Mouse (Mus musculus): ENCODE measurements around the gene Elof1. TPM values are rescaled to one million over a fixed set of nuclear protein-coding genes. Genes with fewer than 3 reads are reported as not detected.

Gene Elof1
- total RNA-seq, 2 experiments from 2014 or later: 74.2 to 78.4 TPM

Small RNA genes within 50 kb of the gene (microRNA-seq; reads per million reads assigned to microRNA genes)
- gene Mir7084: not detected

Other genes with a start within 250 kb of the Elof1 start
- 10 to 100 TPM; 55.5 to 60.2 TPM for gene Rab3d, start 199.0 kb downstream of the Elof1 start, total RNA-seq (2021)
- 10 to 100 TPM; 13.3 to 14.2 TPM for gene Ccdc159, start 189.7 kb downstream of the Elof1 start, total RNA-seq (2021)
- gene Tmem205, start 189.6 kb downstream of the Elof1 start, total RNA-seq (2021): 100 to 1,000 TPM; 242 to 269 TPM
- 10 to 100 TPM; 39.4 to 41.6 TPM for gene Plppr2, start 180.1 kb downstream of the Elof1 start, total RNA-seq (2021)
- 10 to 100 TPM; 15.9 to 16.1 TPM for gene Swsap1, start 161.4 kb downstream of the Elof1 start, total RNA-seq (2021)
- 10 to 100 TPM in 1 of 2 experiments, 1 to 10 TPM in 1; 7.7 to 10.2 TPM for gene Epor, start 153.7 kb downstream of the Elof1 start, total RNA-seq (2021)
- gene Rgl3, start 127.7 kb downstream of the Elof1 start, total RNA-seq (2021): 10 to 100 TPM; 26.1 to 36.2 TPM
- 1 to 10 TPM; 1.4 to 2.0 TPM for gene Ccdc151, start 114.5 kb downstream of the Elof1 start, total RNA-seq (2021)
- gene Prkcsh, start 114.4 kb downstream of the Elof1 start, total RNA-seq (2021): 100 to 1,000 TPM; 148 to 155 TPM
- gene Elavl3, start 65.1 kb downstream of the Elof1 start, total RNA-seq (2021): 1 to 10 TPM; 7.0 to 9.5 TPM
- gene Gm49318, start 45.9 kb downstream of the Elof1 start, total RNA-seq (2021): not detected
- 10 to 100 TPM; 14.5 to 16.5 TPM for gene Zfp653, start 45.8 kb downstream of the Elof1 start, total RNA-seq (2021)
- gene Ecsit, start 31.7 kb downstream of the Elof1 start, total RNA-seq (2021): 10 to 100 TPM; 37.4 to 39.2 TPM
- 1 to 10 TPM in 1 of 2 experiments, under 1 TPM in 1; 0.81 to 1.6 TPM for gene Cnn1, start 18.0 kb downstream of the Elof1 start, total RNA-seq (2021)
- gene Acp5, start 18.5 kb upstream of the Elof1 start, total RNA-seq (2021): 10 to 100 TPM; 12.9 to 13.0 TPM
- gene Pigyl, start 39.7 kb upstream of the Elof1 start, total RNA-seq (2021): 10 to 100 TPM; 55.8 to 62.3 TPM
- gene Zfp872, start 70.9 kb upstream of the Elof1 start, total RNA-seq (2021): 1 to 10 TPM in 1 of 2 experiments, under 1 TPM in 1; 0.90 to 1.5 TPM
- 10 to 100 TPM; 36.9 to 39.5 TPM for gene Zfp809, start 108.5 kb upstream of the Elof1 start, total RNA-seq (2021)
- 1 to 10 TPM; 2.2 to 3.2 TPM for gene Zfp599, start 142.7 kb upstream of the Elof1 start, total RNA-seq (2021)
- gene Zfp810, start 190.5 kb upstream of the Elof1 start, total RNA-seq (2021): 10 to 100 TPM; 21.0 to 22.5 TPM

All from adrenal gland, postnatal 4 days (tissue).